Mouse (Mus musculus) ES-CJ7 (cell line): ENCODE data around the gene Cul7.

Experiments used
- DNase-seq: peaks from one replicate; pipeline ENCODE4 v3.0.0; 2011; ENCODE audit warnings: low read depth, low spot score

Cul7 gene

GRCm38 (mm10) chr17:46704887-46705835, 55.0 kb downstream of the Cul7 start, which contains the start of gene Ppp2r5d:
TSS of gene Ppp2r5d (minus strand) at chr17:46705111.
- peak; percentile 97 for DNase-seq

- no peak for DNase-seq
Measured at GRCm38 (mm10) chr17:46706375-46707089, 56.4 kb downstream of the Cul7 start.

- DNase-seq = peak; percentile 93
Measured at GRCm38 (mm10) chr17:46710959-46711597, 60.9 kb downstream of the Cul7 start, which contains the start of gene Pex6. TSS of gene Pex6 (plus strand) at chr17:46711463.

- no peak for DNase-seq
Measured at GRCm38 (mm10) chr17:46711612-46712271, 61.6 kb downstream of the Cul7 start.

- DNase-seq = no peak
Measured at GRCm38 (mm10) chr17:46712442-46712841, 62.3 kb downstream of the Cul7 start.

- no peak for DNase-seq
Measured at GRCm38 (mm10) chr17:46713849-46714248, 63.7 kb downstream of the Cul7 start.
